Mouse (Mus musculus) cerebellum, postnatal 25 days (tissue): ENCODE measurements around the gene Cbln1.

Experiments used
- DNase-seq, 2 experiments: peaks; one replicate each; pipeline ENCODE4 v3.0.0; 2021; ENCODE audit warnings: mixed read lengths in 2 of 2

Cbln1 gene

GRCm38 (mm10) chr8:87472271-87473236, at the start of gene Cbln1:
Gene Cbln1, minus strand, starts transcription at chr8:87472609.
- peak; percentile 97 to 99 for DNase-seq

GRCm38 (mm10) chr8:87517132-87517531, 44.7 kb upstream of the Cbln1 start:
- peak in 1 of 2 experiments; percentile 51 for DNase-seq

GRCm38 (mm10) chr8:87513796-87514195, 41.4 kb upstream of the Cbln1 start:
- DNase-seq: no peak

- no peak for DNase-seq
Measured at GRCm38 (mm10) chr8:87513350-87513749, 40.9 kb upstream of the Cbln1 start.

GRCm38 (mm10) chr8:87512636-87513035, 40.2 kb upstream of the Cbln1 start:
- DNase-seq: peak in 1 of 2 experiments; percentile 64

- DNase-seq: no peak
Measured at GRCm38 (mm10) chr8:87507046-87507445, 34.6 kb upstream of the Cbln1 start.

- DNase-seq: no peak
Measured at GRCm38 (mm10) chr8:87504441-87504840, 32.0 kb upstream of the Cbln1 start.

- DNase-seq: peak in 1 of 2 experiments; percentile 49
Measured at GRCm38 (mm10) chr8:87502684-87503083, 30.3 kb upstream of the Cbln1 start.

GRCm38 (mm10) chr8:87497641-87498040, 25.2 kb upstream of the Cbln1 start:
- no peak for DNase-seq

- DNase-seq: no peak
Measured at GRCm38 (mm10) chr8:87496511-87496910, 24.1 kb upstream of the Cbln1 start.

GRCm38 (mm10) chr8:87494862-87495261, 22.5 kb upstream of the Cbln1 start:
- no peak for DNase-seq

GRCm38 (mm10) chr8:87489841-87490415, 17.5 kb upstream of the Cbln1 start:
- no peak for DNase-seq

GRCm38 (mm10) chr8:87481396-87481795, 9.0 kb upstream of the Cbln1 start:
- DNase-seq: peak in 1 of 2 experiments; percentile 67

- DNase-seq: no peak
Measured at GRCm38 (mm10) chr8:87478221-87478620, 5.8 kb upstream of the Cbln1 start.

GRCm38 (mm10) chr8:87477102-87477645, 4.8 kb upstream of the Cbln1 start:
- peak; percentile 46 to 62 for DNase-seq

GRCm38 (mm10) chr8:87475551-87475950, 3.1 kb upstream of the Cbln1 start:
- peak; percentile 63 to 70 for DNase-seq

GRCm38 (mm10) chr8:87474379-87474778, 2.0 kb upstream of the Cbln1 start:
- peak in 1 of 2 experiments; percentile 45 for DNase-seq

- DNase-seq: peak; percentile 61 to 76
Measured at GRCm38 (mm10) chr8:87473940-87474339, 1.5 kb upstream of the Cbln1 start.

- peak; percentile 72 to 77 for DNase-seq
Measured at GRCm38 (mm10) chr8:87473314-87473713, 905 bp upstream of the Cbln1 start.

- peak; percentile 60 to 74 for DNase-seq
Measured at GRCm38 (mm10) chr8:87471603-87472270, 672 bp downstream of the Cbln1 start.

- peak in 1 of 2 experiments; percentile 30 for DNase-seq
Measured at GRCm38 (mm10) chr8:87470834-87471602, 1.4 kb downstream of the Cbln1 start.
